Mouse (Mus musculus) left cerebral cortex, postnatal 14 days (tissue): Measurements from ENCODE around the gene Tpbgl. TPM values are rescaled to one million over a fixed set of nuclear protein-coding genes. Genes with fewer than 3 reads are reported as not detected.

Experiments
- DNase-seq, 2 experiments: peaks; one replicate each; pipeline ENCODE4 v3.0.0; 2021 to 2022; ENCODE audit warnings: low spot score in 2 of 2, mixed read lengths in 1 of 2
- intact Hi-C: fragments of 180-260 bp; cut with DNase I; formaldehyde crosslinking; loops from one replicate; pipeline ENCODE4 v1.15.1; 2025
- total RNA-seq, 2 experiments: library from RNA; stranded (reverse); gene quantifications; 2 replicates each; pipeline ENCODE4 v1.2.3; 2021

Tpbgl gene
- total RNA-seq, 2 experiments from 2014 or later = 3.7 to 4.6 TPM

DNA sequence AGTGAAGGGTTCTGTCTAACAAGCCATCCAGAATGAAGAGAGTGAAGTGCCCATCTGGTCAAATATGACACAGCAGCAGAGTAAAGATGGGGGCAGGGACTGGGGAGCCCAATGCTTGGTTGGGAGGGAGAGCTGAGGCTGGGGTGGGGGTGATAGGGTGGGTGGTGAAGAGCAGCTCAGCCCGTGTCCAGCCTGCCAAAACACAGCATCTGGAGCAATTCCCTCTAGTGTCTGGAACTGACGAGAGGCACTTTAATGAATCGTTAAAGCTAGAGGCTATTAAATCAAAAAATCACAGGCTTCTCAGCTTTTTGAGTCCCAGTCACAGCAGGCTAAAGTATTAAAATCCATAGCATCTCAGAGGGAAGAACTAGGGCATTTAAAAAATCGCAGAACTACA, 22.7 kb upstream of the Tpbgl start:
- no peak for DNase-seq
- intact Hi-C loops = no loop called here

DNA sequence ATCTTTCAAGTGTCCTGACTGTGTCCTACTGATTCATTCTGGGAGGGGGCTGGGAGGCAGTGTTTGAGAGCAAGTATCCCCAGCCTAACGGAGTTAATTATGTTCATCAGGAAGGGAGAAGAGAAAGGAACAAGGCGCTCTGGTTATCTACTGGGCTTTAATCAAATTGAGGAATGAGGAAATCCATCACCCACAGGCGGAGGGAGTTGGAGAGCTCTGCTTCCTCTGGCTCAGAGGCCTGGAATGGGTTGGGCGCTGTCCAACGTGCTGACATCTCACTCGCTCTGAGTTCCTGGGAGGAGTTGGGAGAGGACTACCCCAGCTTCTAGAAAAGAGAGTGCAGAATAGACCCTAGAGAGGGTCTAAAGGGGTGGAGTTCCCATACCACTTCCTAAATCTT, 21.7 kb upstream of the Tpbgl start:
- intact Hi-C loops = no loop called here
- DNase-seq = no peak

DNA sequence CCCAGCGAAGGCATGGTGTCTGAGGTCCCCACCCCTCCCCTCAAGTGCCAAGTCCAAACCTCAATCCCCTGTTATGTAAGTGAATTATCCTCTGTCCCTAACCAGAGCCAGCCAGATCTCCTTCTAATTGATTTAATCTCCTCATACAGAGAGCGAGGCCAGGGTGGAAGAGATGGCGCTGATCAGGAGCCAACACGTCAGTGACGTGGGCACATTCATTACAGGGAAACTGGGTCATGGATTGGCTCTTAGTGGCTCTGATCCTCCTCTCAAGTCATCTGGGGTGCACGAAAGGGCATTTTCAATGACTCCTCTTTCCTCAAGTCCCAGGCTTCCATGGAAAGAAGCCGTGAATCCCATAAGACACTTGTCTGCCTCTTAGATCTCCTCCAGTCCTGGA, 17.8 kb upstream of the Tpbgl start:
- no peak for DNase-seq
- intact Hi-C loops = no loop called here

DNA sequence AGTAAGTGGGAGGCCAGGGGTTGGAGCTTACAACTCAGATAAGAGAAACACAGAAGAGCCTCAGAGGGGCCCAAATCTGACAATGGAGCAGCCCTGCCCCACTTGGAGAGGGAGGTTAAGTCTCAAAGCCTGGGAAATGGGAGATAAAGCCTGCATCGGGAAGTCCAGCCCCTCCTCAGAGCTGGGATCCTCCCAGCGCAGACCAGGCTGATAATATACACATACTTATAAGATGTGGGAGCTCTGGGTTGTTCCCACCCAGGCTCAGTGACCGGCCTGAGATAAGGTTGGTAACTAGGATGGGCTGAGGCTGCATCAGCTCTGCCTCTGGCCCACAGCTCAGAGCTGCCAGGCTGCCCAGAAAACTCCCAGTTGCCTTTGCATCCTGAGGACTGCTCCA, 15.2 kb upstream of the Tpbgl start:
- intact Hi-C loops = no loop called here
- DNase-seq = no peak

DNA sequence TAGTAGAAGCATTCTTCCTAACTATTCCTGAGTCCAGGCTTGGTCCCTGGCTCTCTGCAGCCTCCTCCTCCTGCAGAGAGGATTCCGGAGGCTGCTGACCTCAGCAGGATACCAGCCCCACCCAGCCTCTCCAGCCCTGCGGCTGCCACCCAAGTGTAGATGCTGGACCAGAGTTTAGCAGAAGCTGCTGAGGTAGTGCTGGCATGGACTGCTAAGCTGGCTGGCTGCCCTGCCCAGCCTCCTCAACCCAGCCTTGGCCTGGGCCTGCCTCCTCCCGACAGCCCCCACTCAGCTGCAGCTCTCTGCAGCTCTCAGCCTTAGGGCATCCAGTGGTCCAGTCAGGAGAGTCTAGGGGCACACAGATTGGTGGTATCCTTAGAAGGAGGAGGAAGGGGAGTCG, 14.3 kb upstream of the Tpbgl start:
- intact Hi-C loops = no loop called here
- no peak for DNase-seq

DNA sequence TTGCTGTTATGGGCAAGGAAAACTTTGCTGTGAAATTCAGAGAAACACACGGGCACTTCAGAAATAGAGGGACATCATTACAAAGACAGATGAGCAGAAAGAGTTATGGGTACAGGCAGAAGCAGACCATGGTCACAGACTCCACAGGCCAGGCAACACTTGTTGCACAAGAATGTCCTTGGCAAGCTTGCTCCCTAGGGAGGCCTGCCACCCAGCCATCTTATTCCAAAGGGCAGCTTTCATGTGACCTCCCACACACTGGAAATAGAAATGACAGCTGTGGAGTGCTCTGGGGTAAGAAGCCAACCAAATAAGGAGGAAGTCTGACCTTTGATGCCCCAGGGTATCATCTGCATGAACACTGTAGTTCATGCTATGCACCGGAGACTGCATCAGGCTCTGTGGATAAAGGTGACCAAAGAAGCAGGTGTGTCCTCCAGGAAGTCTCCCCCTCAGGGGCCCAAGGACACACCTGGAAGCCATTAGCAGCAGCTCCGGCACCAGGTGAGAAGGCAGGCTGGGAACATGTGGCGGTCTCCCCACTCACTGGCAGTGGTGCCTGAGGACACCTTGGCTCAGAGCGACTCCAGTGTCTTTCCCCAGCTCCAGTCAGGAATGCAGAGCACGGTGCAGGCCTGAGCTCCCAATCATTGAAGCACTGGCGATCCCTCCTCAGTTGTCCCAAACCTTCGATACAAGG, 7.2 kb upstream of the Tpbgl start:
- DNase-seq = no peak
- intact Hi-C loops = no loop called here

DNA sequence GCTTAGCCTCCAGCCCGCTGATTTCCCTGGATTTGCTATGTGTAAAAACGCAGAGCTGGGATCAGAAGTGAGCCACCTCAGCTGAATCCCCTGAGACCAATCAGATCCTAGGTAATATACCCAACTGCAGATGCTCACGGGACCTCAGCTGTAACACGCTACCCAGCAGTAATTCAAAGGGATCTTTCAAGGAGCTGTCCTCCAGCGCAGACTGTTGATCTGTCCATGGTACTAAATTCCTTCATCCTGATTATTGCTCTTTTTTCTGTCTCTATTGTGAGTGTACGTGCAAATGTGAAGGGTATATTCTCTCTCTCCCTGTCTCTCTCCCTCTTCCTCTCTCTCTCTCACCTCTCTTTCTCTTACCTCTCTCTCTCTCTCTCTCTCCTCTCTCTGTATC, 5.4 kb upstream of the Tpbgl start:
- intact Hi-C loops = no loop called here
- DNase-seq = no peak

DNA sequence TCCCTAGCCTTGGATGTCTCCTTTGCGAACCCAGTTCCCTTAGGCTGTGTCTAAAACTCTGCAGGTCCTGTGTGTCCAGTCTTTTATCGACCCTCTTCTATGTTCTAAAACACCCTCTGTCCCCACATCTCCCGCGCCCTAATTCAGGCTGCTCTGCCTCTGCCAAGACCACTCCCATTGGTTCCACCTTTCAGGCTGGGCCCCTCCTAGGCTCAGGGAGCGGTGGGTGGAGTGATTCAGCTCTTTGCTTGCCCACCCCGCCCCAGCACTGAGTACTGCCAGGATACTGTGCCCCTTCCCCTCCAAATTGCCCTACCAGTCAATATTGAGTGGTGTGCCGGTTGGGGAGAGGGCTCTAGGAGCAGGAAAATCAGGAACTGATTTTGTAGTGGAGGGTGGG, 463 bp upstream of the Tpbgl start:
- intact Hi-C loops = loop anchor here (5.0 kb wide), 1 partner anchor 85 kb away; the partner anchor contains the start of gene Slco2b1
- DNase-seq = no peak

DNA sequence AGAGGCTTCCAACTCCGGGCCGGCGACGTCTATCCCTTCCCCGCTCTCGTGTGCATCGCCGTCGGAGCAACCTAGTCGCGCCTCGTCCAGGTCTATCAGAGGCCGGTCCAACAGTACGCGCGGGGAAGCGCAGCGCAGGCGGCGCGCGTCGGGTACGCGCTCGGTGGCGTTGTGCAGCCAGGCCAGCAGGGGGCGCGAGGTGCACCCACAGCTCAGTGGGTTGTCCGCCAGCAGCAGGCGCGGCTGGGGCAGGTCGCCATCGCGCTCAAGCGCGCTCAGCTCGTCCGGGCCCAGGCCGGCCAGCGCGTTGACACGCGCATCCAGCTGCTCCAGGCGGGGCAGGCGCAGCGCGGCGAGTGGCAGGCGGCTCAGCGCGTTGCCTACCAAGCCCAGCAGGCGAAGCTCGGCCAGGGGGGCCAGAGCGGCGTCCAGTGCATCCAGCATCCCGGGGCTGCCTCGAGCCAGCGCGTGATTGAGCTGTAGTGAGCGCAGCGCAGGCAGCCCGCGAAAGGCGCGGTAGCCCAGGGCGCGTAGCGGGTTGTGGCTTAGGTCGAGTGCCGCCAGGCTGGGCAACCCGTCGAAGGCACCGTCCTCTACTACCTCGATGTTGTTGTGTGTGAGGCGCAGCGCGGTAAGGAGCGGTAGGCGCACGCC, 1.1 kb downstream of the Tpbgl start:
- intact Hi-C loops = loop anchor here (5.0 kb wide), 1 partner anchor 86 kb away; the partner anchor contains the start of gene Slco2b1

DNA sequence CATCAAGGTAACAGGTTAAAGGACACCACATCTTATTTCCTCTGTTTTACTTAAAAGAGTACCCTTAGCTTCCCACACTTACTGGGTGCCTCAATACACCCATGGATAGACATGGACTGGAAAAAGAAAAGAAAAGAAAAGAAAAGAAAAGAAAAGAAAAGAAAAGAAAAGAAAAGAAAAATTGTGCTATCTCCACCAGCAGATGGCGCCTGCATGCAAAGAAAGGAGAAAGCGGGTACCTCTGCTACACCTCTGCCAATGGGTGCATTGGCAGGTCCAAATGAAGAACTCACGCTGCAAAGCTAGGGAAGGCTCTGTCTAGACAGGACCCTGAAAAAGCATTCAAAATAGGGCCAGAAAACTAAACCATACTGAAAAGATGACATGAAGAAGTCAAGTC, 8.0 kb downstream of the Tpbgl start:
- peak in 1 of 2 experiments; percentile 61 for DNase-seq
- intact Hi-C loops = loop anchor here (1.0 to 2.0 kb wide), 2 partner anchors 180 to 257 kb away; no protein-coding TSS in a partner anchor

More for the DNA sequence above, 1.1 kb downstream of the Tpbgl start:
- peak; percentile 88 for DNase-seq

DNA sequence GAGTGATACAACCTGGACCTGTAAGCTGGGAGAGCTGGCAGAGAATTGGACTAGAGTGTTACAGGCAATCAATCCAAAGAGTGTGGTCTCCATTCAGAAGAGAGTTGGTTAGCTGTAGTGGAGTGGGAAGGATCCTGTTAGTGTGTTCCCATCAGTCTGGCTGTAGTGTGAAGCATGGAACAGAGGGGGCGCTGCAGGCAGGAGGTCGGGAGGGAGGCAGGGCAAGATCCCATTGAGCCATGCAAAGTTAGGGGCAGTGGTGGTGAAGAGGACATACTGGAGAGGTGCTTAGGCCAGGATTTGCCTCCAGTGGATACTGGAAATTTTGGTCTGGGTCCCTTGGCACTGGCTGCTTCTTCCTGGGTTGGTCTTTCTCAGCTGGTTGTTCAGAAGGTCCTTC, 8.6 kb downstream of the Tpbgl start:
- DNase-seq = no peak
- intact Hi-C loops = loop anchor here (2.0 kb wide), 1 partner anchor 181 kb away; no protein-coding TSS in a partner anchor

DNA sequence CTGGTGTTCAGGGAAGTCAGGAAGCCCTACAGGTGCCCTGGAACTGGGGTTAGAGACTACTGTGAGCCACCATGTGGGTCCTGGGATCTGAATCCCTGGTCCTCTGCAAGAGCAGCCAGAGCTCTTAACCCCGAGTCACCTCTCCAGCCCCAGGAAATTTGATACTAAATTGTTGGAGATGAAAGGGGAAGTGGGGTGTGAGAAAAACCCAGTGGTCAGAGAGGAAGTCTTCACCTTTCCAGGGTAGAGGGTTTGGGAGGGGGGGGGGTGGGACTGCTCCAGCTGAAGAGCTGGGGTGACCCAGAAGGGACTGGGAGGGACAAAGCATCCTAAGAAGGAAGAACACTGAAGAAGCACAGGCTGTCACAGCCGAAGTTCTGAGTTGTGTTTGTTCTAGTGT, 19.3 kb downstream of the Tpbgl start:
- intact Hi-C loops = no loop called here
- DNase-seq = no peak

DNA sequence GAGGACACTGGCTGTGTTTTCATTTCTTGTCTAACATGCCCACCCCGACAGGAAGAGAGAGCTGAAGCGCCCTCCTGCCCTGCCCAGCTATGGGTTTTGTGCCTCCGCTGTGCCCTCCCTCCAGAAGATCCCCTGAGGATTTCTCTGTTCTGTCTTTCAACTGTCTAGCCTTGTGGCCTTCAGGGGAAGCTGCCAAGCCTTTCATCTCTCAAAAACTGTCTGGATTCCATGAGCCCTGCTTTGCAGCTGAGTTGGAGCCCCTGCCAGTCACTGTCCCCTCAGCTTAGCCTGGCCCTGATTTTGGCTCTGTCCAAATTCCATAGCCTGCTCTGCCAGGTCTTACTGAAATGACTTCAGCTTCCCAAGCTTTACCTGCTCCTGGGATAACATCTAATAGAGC, 20.1 kb downstream of the Tpbgl start:
- DNase-seq = no peak
- intact Hi-C loops = no loop called here

DNA sequence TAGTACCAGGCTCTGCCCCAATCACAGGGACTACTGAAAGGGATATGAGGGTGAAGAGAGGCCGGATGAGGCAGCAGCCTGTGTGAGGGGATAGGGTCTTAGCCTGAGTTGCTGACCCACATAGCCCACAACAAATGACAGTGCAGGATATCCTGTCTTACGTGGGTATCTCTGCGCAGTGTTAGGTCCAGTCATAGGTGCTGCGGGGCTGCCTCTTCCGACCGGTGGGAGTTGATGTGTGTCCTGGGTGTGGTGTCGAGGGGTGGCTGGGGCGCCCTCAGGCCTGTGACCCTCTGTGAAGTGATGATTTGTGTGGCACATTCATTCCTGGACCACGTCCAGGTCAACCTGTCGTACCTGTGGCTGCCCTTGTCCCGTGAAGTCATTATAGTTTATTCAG, 20.6 kb downstream of the Tpbgl start:
- intact Hi-C loops = no loop called here
- no peak for DNase-seq

DNA sequence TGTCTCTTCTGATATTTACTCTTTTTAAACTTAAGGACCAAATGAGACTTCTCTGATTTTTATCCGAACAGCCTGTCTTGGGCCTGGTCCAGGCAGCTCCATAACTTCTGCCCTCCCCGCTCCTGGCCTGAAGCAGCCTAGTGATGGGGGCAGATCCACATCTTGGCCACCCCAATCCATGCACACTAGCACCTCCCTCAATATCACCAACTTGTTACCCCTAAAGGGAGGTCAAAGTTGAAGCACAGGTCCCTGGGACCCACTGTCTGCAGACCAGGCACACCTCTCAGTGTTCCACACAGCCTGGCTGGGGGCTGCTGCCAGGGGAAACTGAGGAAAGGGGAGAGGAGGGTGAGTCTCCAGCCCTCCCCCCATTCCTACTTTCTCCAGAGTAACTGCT, 21.8 kb downstream of the Tpbgl start:
- intact Hi-C loops = no loop called here
- no peak for DNase-seq

DNA sequence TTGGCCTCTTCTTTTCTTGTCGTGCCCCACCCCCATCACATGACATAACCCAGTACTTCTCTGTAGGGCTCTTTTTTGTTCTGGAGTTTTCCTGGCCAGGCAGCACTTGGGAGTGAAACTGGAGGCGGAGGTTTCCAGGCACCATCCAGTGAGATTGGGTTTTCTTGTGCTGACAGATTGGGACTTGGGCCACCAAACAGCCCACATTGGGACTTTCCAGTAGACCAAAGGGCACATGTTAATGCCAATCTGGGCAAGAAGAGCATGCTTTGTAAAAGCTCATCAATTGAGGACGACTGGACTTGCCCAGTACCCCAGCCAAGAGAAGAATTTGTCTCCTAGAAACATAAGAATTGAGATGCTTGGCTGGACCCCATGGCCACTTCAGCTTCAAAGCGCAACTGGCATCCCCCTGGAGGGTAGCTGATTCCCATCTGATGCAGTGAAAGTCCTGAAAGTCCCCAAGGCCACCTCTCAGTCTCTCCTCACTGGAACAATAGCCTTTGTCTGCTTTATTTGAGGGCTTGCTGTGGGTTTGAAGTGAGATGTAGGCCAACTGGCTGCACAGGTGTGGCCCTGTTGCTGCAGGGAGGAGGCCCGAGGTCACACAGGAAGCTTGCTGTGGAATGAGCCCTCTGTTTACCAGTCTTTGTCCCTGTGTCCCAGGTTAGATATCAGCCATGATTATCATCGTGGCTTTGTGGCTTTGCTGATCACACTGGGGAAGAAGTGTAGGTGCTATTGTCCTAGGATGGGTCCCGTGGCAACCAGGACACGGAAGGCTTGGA, 22.8 kb downstream of the Tpbgl start:
- DNase-seq = peak in 1 of 2 experiments; percentile 42
- intact Hi-C loops = no loop called here

DNA sequence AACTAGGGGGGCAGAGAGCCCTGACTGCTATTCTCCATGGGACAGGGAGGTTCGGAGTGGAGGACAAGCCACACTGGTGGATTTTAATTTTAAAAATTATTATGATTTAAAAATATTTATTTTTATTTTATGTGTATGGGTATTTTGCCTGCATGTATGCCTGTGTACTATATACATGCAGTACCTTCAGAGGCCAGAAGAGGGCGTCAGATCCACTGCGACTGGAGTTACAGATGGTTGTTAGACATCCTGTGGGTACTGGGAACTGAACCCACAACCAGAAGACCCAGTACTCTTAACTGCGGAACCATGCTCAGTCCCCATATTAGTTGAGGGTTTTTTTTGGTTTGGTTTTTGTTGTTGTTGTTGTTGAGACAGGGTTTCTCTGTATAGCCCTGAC, 28.2 kb downstream of the Tpbgl start:
- no peak for DNase-seq
- intact Hi-C loops = no loop called here

DNA sequence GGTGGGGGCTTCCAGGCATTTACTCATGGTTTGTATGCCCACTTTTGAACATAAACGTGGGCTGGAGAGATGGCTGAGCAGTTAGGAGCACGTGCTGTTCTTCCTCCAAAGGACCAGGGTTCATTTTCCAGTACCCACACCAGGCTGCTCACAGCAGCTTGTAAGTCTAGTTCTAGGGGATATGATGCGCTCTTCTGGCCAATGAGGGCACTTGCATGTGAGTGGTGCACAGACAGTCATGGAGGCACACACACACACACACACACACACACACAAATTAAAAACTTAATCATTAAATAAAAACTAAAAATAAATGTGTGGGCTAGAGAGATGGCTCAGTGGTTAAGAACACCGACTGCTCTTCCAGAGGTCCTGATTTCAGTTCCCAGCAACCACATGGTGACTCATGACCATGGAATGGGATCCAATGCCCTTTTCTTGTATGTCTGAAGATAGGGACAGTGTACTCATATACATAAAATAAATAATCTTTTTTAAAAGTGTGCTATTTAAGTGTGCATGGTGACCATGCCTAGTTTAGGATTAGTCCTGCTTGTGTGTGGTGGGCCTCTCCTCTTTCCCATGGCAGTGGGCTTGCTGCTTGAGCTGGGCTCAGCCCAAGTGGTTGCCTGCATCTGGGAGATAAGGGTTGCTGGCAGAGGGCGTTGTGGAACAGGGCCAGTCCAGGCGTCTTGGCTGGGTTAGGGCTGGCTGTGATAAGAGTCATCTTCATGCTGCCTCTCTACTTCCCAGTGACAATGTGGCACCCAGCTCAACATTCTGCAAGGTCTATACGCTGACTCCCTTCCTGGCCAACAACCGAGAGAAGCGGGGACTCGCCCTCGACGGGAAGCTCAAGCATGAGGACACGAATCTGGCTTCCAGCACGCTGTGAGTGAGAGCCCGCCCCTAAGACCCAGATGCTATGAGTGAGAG, 32.8 kb downstream of the Tpbgl start:
- intact Hi-C loops = no loop called here
- no peak for DNase-seq

DNA sequence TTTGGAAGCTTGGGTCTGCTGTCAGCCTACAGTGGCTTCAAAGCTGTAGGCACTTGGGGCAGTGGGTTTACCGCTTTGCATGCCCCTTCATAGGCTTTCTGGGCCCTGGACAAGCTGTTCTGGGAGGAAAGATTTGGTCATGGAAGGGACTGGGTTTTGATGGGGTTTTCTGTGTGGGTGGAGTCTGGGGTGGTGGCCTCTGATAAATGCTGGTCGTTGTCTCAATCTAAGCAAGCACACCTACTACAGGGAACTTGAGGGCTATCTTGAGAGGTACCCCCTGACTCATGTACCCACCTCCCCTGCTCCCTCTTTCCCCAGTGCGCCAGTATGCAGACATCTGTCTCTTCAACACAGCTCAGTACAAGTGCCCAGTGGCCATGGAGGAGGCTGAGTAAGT, 34.2 kb downstream of the Tpbgl start:
- intact Hi-C loops = no loop called here
- DNase-seq = no peak
